Mouse (Mus musculus): ENCODE measurements around the gene Sdhaf4. TPM values are rescaled to one million over a fixed set of nuclear protein-coding genes. Genes with fewer than 3 reads are reported as not detected.

Sdhaf4 gene
- polyA plus RNA-seq, 1 experiment from 2014 or later, result 99.9 TPM

Other genes with a start within 250 kb of the Sdhaf4 start
- 16.3 and 20.2 TPM in 2 replicates for gene B3gat2, start 243.9 kb downstream of the Sdhaf4 start, polyA plus RNA-seq (2015; fragmentation: Nextera tagmentation; extraction: Ambion mirVana)
- gene Smap1, start 83.3 kb downstream of the Sdhaf4 start, polyA plus RNA-seq (2015; fragmentation: Nextera tagmentation; extraction: Ambion mirVana), result 111 and 118 TPM in 2 replicates
- 27.8 and 30.0 TPM in 2 replicates for gene Fam135a, start 94.7 kb upstream of the Sdhaf4 start, polyA plus RNA-seq (2015; fragmentation: Nextera tagmentation; extraction: Ambion mirVana)
- gene Col9a1, start 172.0 kb upstream of the Sdhaf4 start, polyA plus RNA-seq (2015; fragmentation: Nextera tagmentation; extraction: Ambion mirVana), result 1.7 and 1.8 TPM in 2 replicates

Data from midbrain, embryonic 16.5 days (tissue).